Mouse (Mus musculus) cortical plate, adult 2 months (tissue): Measurements from ENCODE around the gene Gm3286.
"Not testable (repeated sequence)": the region's sequence is repeated elsewhere in the genome, so short reads cannot be mapped to it uniquely, and the experiment has no call there.

ENCODE experiments used
- CTCF ChIP-seq: fragments of 200-500 bp; IDR thresholded peaks from 2 replicates; pipeline ENCODE4 v1.5.1; 2011; ENCODE audit warnings: mild to moderate bottlenecking, control low read depth, low read length; ENCODE audit not compliant: insufficient read depth; ENCODE audit errors: extremely low read depth
- POLR2A ChIP-seq: fragments of 200-500 bp; IDR thresholded peaks from 2 replicates; pipeline ENCODE4 v1.6.1; 2011; ENCODE audit warnings: mild to moderate bottlenecking, low read length, control low read depth; ENCODE audit not compliant: insufficient read depth; ENCODE audit errors: extremely low read depth

- TF ChIP-seq CTCF, POLR2A: not testable (repeated sequence)
These were observed at the start of gene Gm3286 for GRCm38 (mm10) chr5:95510458-95510857.
